Mouse (Mus musculus): ENCODE data around the gene Gtf2h2. TPM values are rescaled to one million over a fixed set of nuclear protein-coding genes. Genes with fewer than 3 reads are reported as not detected.
"Not testable (repeated sequence)": the region's sequence is repeated elsewhere in the genome, so short reads cannot be mapped to it uniquely, and the experiment has no call there.

Gtf2h2 gene
- total and polyA plus RNA-seq, 3 experiments, result 27.8 to 69.2 (median 61.1) TPM

DNA sequence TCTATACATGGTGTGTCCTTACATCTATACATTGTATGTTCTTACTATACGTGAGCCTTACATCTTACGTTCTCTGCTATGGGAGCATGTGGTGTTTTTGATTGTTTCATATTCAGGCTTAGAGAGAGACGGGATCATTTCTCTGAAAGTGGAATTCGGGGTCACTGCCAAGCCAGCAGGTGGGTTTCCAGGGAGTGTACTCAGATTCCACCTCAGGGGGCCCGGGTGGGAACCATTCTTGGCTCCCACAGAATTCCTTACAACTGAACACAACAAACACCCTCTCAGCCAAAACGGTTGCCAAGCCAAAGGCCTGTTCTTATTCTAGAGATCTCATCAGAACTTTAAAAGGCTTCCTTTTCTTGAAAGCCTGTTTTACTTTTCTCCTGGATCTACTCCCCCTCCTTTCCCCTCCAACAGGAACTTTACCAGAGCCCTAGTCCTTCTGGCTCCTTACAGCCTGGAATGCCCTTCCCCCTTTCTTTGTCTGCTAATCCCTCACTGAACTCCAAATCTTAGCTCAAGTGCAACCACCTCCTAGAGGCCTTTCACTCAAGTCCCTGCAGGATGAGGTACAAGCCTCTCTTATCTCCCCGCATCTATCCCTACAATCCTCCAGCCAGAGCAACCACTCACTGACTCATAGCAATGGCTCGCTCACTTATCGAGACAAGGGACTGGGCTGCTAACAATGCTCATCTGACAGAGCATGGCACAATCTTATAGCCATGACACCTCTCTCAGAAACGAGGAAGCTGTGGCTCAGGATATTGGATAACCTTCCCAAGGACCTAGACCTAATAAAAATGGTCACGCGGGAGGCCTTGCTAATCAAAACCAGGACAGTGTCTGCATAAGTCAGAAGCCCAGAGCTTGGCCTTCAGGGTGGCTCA is 24.1 kb upstream of the Gtf2h2 start:
- TF ChIP-seq TAL1 (conservative IDR thresholded peaks at IDR 0.05; ENCODE audit: low read depth, low read length) (no peak), GATA1 (IDR thresholded peaks at IDR 0.05; ENCODE audit: borderline replicate concordance, low read length) (no peak), CTCF (IDR thresholded peaks at IDR 0.05; ENCODE audit: low read depth, low read length) (no peak), POLR2AphosphoS5 (IDR thresholded peaks at IDR 0.05; ENCODE audit: insufficient replicate concordance, low read depth, low read length) (no peak), GATA2 (IDR thresholded peaks at IDR 0.05; ENCODE audit: borderline replicate concordance, low read depth, low read length) (no peak)
- Histone ChIP-seq H3K4me1 (ENCODE audit: insufficient read depth, low read depth, low read length) (peaks cover 4% of the 10 kb centered on the region), H3K9me3 (replicated peaks) (no peaks in the 10 kb centered on the region), H3K36me3 (replicated peaks) (no peaks in the 10 kb centered on the region), H3K27me3 (ENCODE audit: insufficient read depth, low read length) (peaks cover 7% of the 10 kb centered on the region; the same call in 1 of the 2 replicates), H3K4me3 (ENCODE audit: low read depth, low read length) (no peak overlapping the region)
- ATAC-seq (ENCODE audit: extremely low read depth, insufficient number of reproducible peaks, low FRiP score, poor library complexity, severe bottlenecking) (no peak), DNase-seq (ENCODE audit: low spot score) (no peak)

GRCm38 (mm10) chr13:100512792-100513191 is 20.4 kb upstream of the Gtf2h2 start:
- no peak for DNase-seq (ENCODE audit: low spot score)
- ATAC-seq (ENCODE audit: extremely low read depth, insufficient number of reproducible peaks, low FRiP score, poor library complexity, severe bottlenecking), result no peak
- TF ChIP-seq CTCF (IDR thresholded peaks at IDR 0.05; ENCODE audit: low read depth, low read length) (no peak), POLR2AphosphoS5 (IDR thresholded peaks at IDR 0.05; ENCODE audit: insufficient replicate concordance, low read depth, low read length) (no peak), GATA1 (IDR thresholded peaks at IDR 0.05; ENCODE audit: borderline replicate concordance, low read length) (no peak)
- H3K36me3 ChIP-seq (replicated peaks), result no peaks in the 10 kb centered on the region
- H3K9me3 ChIP-seq (replicated peaks), result no peaks in the 10 kb centered on the region
- H3K27me3 ChIP-seq (ENCODE audit: insufficient read depth, low read length), result peaks cover 8% of the 10 kb centered on the region; the same call in 1 of the 2 replicates
- no peaks in the 10 kb centered on the region; the same call in 1 of the 2 replicates for H3K4me1 ChIP-seq (ENCODE audit: insufficient read depth, low read depth, low read length)
- no peak overlapping the region for H3K4me3 ChIP-seq (ENCODE audit: low read depth, low read length)

DNA sequence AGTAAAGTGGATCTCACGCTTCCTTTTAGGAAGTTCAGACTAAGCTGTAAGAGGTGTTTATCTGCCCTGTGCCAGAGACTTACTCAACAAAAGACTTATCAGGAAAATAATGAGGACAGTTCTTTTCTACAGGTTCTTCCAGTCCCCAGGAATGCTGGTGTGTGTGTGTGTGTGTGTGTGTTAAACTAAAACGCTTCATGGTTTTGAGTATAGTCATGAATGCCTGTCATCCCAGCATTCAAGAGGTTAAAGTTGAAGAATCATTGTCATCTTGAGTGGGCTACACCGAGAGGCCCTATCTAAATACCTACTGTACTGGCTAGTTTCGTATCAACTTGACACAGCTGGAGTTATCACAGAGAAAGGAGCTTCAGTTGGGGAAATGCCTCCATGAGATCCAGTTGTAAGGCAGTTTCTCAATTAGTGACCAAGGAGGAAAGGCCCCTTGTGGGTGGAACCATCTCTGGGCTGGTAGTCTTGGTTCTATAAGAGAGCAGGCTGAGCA is 19.5 kb upstream of the Gtf2h2 start:
- H3K36me3 ChIP-seq (replicated peaks), result no peaks in the 10 kb centered on the region
- H3K4me1 ChIP-seq (ENCODE audit: insufficient read depth, low read depth, low read length), result no peaks in the 10 kb centered on the region
- no peaks in the 10 kb centered on the region for H3K9me3 ChIP-seq (replicated peaks)
- TF ChIP-seq POLR2AphosphoS5 (IDR thresholded peaks at IDR 0.05; ENCODE audit: insufficient replicate concordance, low read depth, low read length) (no peak), GATA1 (IDR thresholded peaks at IDR 0.05; ENCODE audit: borderline replicate concordance, low read length) (no peak), CTCF (IDR thresholded peaks at IDR 0.05; ENCODE audit: low read depth, low read length) (no peak), GATA2 (IDR thresholded peaks at IDR 0.05; ENCODE audit: borderline replicate concordance, low read depth, low read length) (no peak), TAL1 (conservative IDR thresholded peaks at IDR 0.05; ENCODE audit: low read depth, low read length) (no peak)
- ATAC-seq (ENCODE audit: extremely low read depth, insufficient number of reproducible peaks, low FRiP score, poor library complexity, severe bottlenecking), result no peak
- no peak for DNase-seq (ENCODE audit: low spot score)
- peaks cover 8% of the 10 kb centered on the region; the same call in 1 of the 2 replicates for H3K27me3 ChIP-seq (ENCODE audit: insufficient read depth, low read length)
- H3K4me3 ChIP-seq (ENCODE audit: low read depth, low read length), result no peak overlapping the region

GRCm38 (mm10) chr13:100511146-100511859 is 18.9 kb upstream of the Gtf2h2 start:
- Histone ChIP-seq H3K4me3 (ENCODE audit: low read depth, low read length) (no peak overlapping the region), H3K9me3 (replicated peaks) (no peaks in the 10 kb centered on the region), H3K36me3 (replicated peaks) (no peaks in the 10 kb centered on the region), H3K4me1 (ENCODE audit: insufficient read depth, low read depth, low read length) (no peaks in the 10 kb centered on the region), H3K27me3 (ENCODE audit: insufficient read depth, low read length) (peaks cover 7% of the 10 kb centered on the region; the same call in 1 of the 2 replicates)
- no peak for ATAC-seq (ENCODE audit: extremely low read depth, insufficient number of reproducible peaks, low FRiP score, poor library complexity, severe bottlenecking)
- no peak for TF ChIP-seq CTCF (IDR thresholded peaks at IDR 0.05; ENCODE audit: low read depth, low read length)
- TF ChIP-seq GATA2 (IDR thresholded peaks at IDR 0.05; ENCODE audit: borderline replicate concordance, low read depth, low read length), result no peak
- TF ChIP-seq TAL1 (conservative IDR thresholded peaks at IDR 0.05; ENCODE audit: low read depth, low read length), result no peak
- no peak for TF ChIP-seq GATA1 (IDR thresholded peaks at IDR 0.05; ENCODE audit: borderline replicate concordance, low read length)
- no peak for TF ChIP-seq POLR2AphosphoS5 (IDR thresholded peaks at IDR 0.05; ENCODE audit: insufficient replicate concordance, low read depth, low read length)
- no peak for DNase-seq (ENCODE audit: low spot score)

- not testable (repeated sequence) for H3K36me3 ChIP-seq (replicated peaks); H3K4me3 ChIP-seq (ENCODE audit: low read depth, low read length); H3K4me1 ChIP-seq (ENCODE audit: insufficient read depth, low read depth, low read length); H3K27me3 ChIP-seq (ENCODE audit: insufficient read depth, low read length); H3K9me3 ChIP-seq (replicated peaks); DNase-seq (ENCODE audit: low spot score); ATAC-seq (ENCODE audit: extremely low read depth, insufficient number of reproducible peaks, low FRiP score, poor library complexity, severe bottlenecking)
- 0 out of 2 replicates have a peak, but pooled peaks have one; percentile 13 for TF ChIP-seq TAL1 (conservative IDR thresholded peaks at IDR 0.05; ENCODE audit: low read depth, low read length)
Observed at GRCm38 (mm10) chr13:100499625-100500024, 7.2 kb upstream of the Gtf2h2 start.

DNA sequence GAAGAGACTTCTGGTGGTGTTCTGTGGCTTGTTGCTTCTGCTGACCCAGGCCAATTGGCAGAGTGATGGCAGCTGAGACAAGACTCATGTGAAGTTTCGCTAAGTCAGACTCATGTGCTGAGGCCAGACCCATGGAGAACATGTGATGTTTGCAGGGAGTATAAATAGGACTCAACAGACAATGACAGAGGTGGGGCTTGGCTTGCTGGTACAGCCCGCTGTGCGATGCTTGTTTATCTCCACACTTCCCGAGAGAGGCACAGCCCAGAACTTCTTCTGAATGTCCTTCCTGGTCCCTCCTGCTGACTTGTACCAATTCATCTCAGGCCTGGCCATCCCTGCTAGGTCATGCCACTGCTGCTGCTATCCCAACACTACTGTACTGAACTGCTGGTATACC is 3.0 kb upstream of the Gtf2h2 start:
- Histone ChIP-seq H3K36me3 (replicated peaks) (peaks cover 2% of the 10 kb centered on the region), H3K9me3 (replicated peaks) (no peaks in the 10 kb centered on the region), H3K4me3 (ENCODE audit: low read depth, low read length) (no peak overlapping the region), H3K27me3 (ENCODE audit: insufficient read depth, low read length) (0 out of 2 replicates have a peak, but pooled peaks cover 5% of the 10 kb centered on the region), H3K4me1 (ENCODE audit: insufficient read depth, low read depth, low read length) (peaks cover 15% of the 10 kb centered on the region)
- TF ChIP-seq GATA2 (IDR thresholded peaks at IDR 0.05; ENCODE audit: borderline replicate concordance, low read depth, low read length), result no peak
- TF ChIP-seq CTCF (IDR thresholded peaks at IDR 0.05; ENCODE audit: low read depth, low read length), result no peak
- TF ChIP-seq GATA1 (IDR thresholded peaks at IDR 0.05; ENCODE audit: borderline replicate concordance, low read length), result no peak
- no peak for TF ChIP-seq POLR2AphosphoS5 (IDR thresholded peaks at IDR 0.05; ENCODE audit: insufficient replicate concordance, low read depth, low read length)
- TF ChIP-seq TAL1 (conservative IDR thresholded peaks at IDR 0.05; ENCODE audit: low read depth, low read length), result no peak
- no peak for DNase-seq (ENCODE audit: low spot score)
- ATAC-seq (ENCODE audit: extremely low read depth, insufficient number of reproducible peaks, low FRiP score, poor library complexity, severe bottlenecking), result no peak

DNA sequence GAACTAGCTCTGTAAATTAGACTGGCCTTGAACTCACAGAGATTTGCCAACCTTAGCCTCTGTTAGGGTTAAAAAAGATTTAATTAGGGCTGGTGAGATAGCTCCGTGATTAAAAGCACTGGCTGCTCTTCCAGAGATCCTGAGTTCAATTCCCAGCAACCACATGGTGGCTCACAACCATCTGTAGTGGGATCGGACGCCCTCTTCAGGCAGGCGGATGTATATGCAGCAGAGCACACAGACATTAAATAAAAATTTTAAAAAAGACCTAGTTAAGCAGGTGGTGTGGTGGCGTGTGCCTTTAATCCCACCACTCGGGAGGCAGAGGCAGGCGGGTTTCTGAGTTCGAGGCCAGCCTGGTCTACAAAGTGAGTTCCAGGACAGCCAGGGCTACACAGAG is 2.0 kb upstream of the Gtf2h2 start:
- H3K36me3 ChIP-seq (replicated peaks); H3K9me3 ChIP-seq (replicated peaks); H3K27me3 ChIP-seq (ENCODE audit: insufficient read depth, low read length); ATAC-seq (ENCODE audit: extremely low read depth, insufficient number of reproducible peaks, low FRiP score, poor library complexity, severe bottlenecking); DNase-seq (ENCODE audit: low spot score); H3K4me3 ChIP-seq (ENCODE audit: low read depth, low read length): not testable (repeated sequence)
- H3K4me1 ChIP-seq (ENCODE audit: insufficient read depth, low read depth, low read length), result peaks cover 15% of the 10 kb centered on the region

Data from G1E (cell line).